In genomic region chr1:11570274-11570673, GRCm38 (mm10) we compare ENCODE assay signal across 22 mouse cellular contexts.
DNase-seq lines count a peak whose midpoint lies in the region; ATAC-seq and TF ChIP-seq lines count a peak whose summit lies in the region.
"Had no signal": no experiment of that assay in that cellular context is flagged by ENCODE, and none has a peak within 500 bp of the region (broad histone marks: within the 10 kb centered on the region; RNA-seq: fewer than 3 reads in every experiment).

No protein-coding gene starts in this region.

- DNase-seq in CH12.LX (ENCODE audit: extremely low read depth): peak; percentile 16
- no peak for DNase-seq in yolk sac, embryonic 10.5 days (ENCODE audit: low spot score)
- DNase-seq in frontal cortex, postnatal 36 days (ENCODE audit: low spot score in 2 of 2): no peak
- DNase-seq in forebrain, embryonic 14.5 days (ENCODE audit: low spot score): no peak
- DNase-seq: adrenal gland, adult 2 months; adrenal gland, adult 8-10 months; adrenal gland, postnatal 10 days; adrenal gland, postnatal 14 days; adrenal gland, postnatal 25 days; adrenal gland, postnatal 36 days; B cell, adult 2 months; cerebellum, adult 11 months; cerebellum, adult 11-12 months; cerebellum, adult 18-20 months had no signal

- H3K79me2 ChIP-seq in CH12.LX (replicated peaks; ENCODE audit: control insufficient read depth, extremely low read depth, insufficient read depth, poor library complexity, severe bottlenecking): no peaks in the 10 kb centered on the region

- ATAC-seq in common myeloid progenitor, adult 5-6 weeks (replicated peaks; ENCODE audit: low read depth, poor library complexity, severe bottlenecking): peak; percentile 77
- peak; percentile 39 to 56; a peak in 3 of 4 replicates for ATAC-seq in hematopoietic stem cell, adult 5-6 weeks (replicated peaks in 1 of 2; ENCODE audit: insufficient read depth in 1 of 2, low FRiP score in 2 of 2, low TSS enrichment in 1 of 2, low read depth in 1 of 2, poor library complexity in 2 of 2, severe bottlenecking in 2 of 2)
- peak; percentile 69 for ATAC-seq in megakaryocyte progenitor cell, adult 5-6 weeks (replicated peaks; ENCODE audit: poor library complexity)
- ATAC-seq in erythroblast, adult 5-6 weeks (replicated peaks; ENCODE audit: low FRiP score, poor library complexity, severe bottlenecking): no peak
- ATAC-seq in forebrain, embryonic 14.5 days: no peak
- ATAC-seq: activated CD4-positive, CD25-positive, alpha-beta regulatory T cell, adult 4 months; CD4-positive, CD25-positive, alpha-beta regulatory T cell, adult 4 months; Patski had no signal

- in situ Hi-C loops in CH12.LX (cut with MboI; ENCODE audit: low pct_ligation_motif_present, low pct_unique_long_range_greater_than_20kb, low sequenced_read_pairs): no loop called here

- dilution Hi-C loops in CH12.LX (cut with MboI; ENCODE audit: extremely low pct_ligation_motif_present, extremely low pct_unique_long_range_greater_than_20kb, low sequenced_read_pairs): no loop called here

- no peak overlapping the region for H3K27ac ChIP-seq in CH12.LX (ENCODE audit: insufficient read depth, low read depth)
- H3K27ac ChIP-seq in forebrain, embryonic 14.5 days (ENCODE audit: low read depth, low read length): no peak overlapping the region

- TF ChIP-seq CTCF in CH12.LX (conservative IDR thresholded peaks at IDR 0.05 in 1 of 2, IDR thresholded peaks at IDR 0.05 in 1 of 2; ENCODE audit: low read depth in 2 of 2, low read length in 2 of 2): no peak

- 89% methylated on average over 2 of the region's 2 CpGs for WGBS in forebrain, embryonic 14.5 days

- H3K4me2 ChIP-seq in CH12.LX (ENCODE audit: insufficient read depth, low read depth, poor library complexity, severe bottlenecking): no peak overlapping the region
- no peak overlapping the region for H3K4me2 ChIP-seq in forebrain, embryonic 14.5 days (ENCODE audit: low read length)

- H3K9ac ChIP-seq in CH12.LX (ENCODE audit: insufficient read depth, low read depth): no peak overlapping the region
- no peak overlapping the region for H3K9ac ChIP-seq in forebrain, embryonic 14.5 days (ENCODE audit: low read length)

- H3K9me3 ChIP-seq in CH12.LX (replicated peaks; ENCODE audit: low read length): no peaks in the 10 kb centered on the region
- no peaks in the 10 kb centered on the region for H3K9me3 ChIP-seq in forebrain, embryonic 14.5 days (replicated peaks; ENCODE audit: control insufficient read depth, low read length)
- H3K9me3 ChIP-seq: G1E had no signal

- H3K36me3 ChIP-seq in CH12.LX (replicated peaks in 1 of 2; ENCODE audit: control insufficient read depth in 1 of 2, insufficient read depth in 1 of 2, low read length in 1 of 2): no peaks in the 10 kb centered on the region
- H3K36me3 ChIP-seq in forebrain, embryonic 14.5 days (ENCODE audit: control insufficient read depth, insufficient read depth, low read length): no peaks in the 10 kb centered on the region
- H3K36me3 ChIP-seq: G1E had no signal

- TF ChIP-seq EP300 in CH12.LX (IDR thresholded peaks at IDR 0.05; ENCODE audit: low read length): no peak

- TF ChIP-seq RAD21 in CH12.LX (IDR thresholded peaks at IDR 0.05; ENCODE audit: low read depth, low read length): no peak

- H3K4me1 ChIP-seq in CH12.LX (ENCODE audit: control insufficient read depth in 1 of 2, insufficient read depth in 2 of 2): peaks cover 0 to 3% of the 10 kb centered on the region in 2 experiments; a peak in 1 of 4 replicates
- H3K4me1 ChIP-seq in forebrain, embryonic 14.5 days (ENCODE audit: control insufficient read depth, insufficient read depth, low read length): no peaks in the 10 kb centered on the region

- H3K4me3 ChIP-seq in CH12.LX (replicated peaks in 1 of 3; ENCODE audit: low read depth in 2 of 3, low read length in 2 of 3, poor library complexity in 1 of 3): no peak overlapping the region
- H3K4me3 ChIP-seq in forebrain, embryonic 14.5 days (ENCODE audit: low read depth, low read length): no peak overlapping the region

- no peaks in the 10 kb centered on the region for H3K27me3 ChIP-seq in CH12.LX (replicated peaks)
- no peaks in the 10 kb centered on the region for H3K27me3 ChIP-seq in forebrain, embryonic 14.5 days (replicated peaks; ENCODE audit: control insufficient read depth, insufficient read depth, low read length)
- H3K27me3 ChIP-seq: Patski had no signal

- TF ChIP-seq POLR2A in CH12.LX (IDR thresholded peaks at IDR 0.05; ENCODE audit: low read depth, low read length): no peak

TF ChIP-seq in CH12.LX, 34 proteins besides CTCF, POLR2A, EP300 and RAD21:
- TF ChIP-seq BHLHE40 (IDR thresholded peaks at IDR 0.05; ENCODE audit: low read depth, low read length) (no peak), MAX (IDR thresholded peaks at IDR 0.05; ENCODE audit: low read length) (no peak), MYC (IDR thresholded peaks at IDR 0.05; ENCODE audit: low read depth, low read length) (no peak), RCOR1 (conservative IDR thresholded peaks at IDR 0.05; ENCODE audit: low read depth, low read length) (no peak), PAX5 (IDR thresholded peaks at IDR 0.05; ENCODE audit: low read length) (no peak), CHD1 (IDR thresholded peaks at IDR 0.05; ENCODE audit: low read depth, low read length) (no peak), MXI1 (IDR thresholded peaks at IDR 0.05; ENCODE audit: low read depth, low read length) (no peak), ZKSCAN1 (IDR thresholded peaks at IDR 0.05; ENCODE audit: borderline replicate concordance, low read depth, low read length) (no peak), TBP (conservative IDR thresholded peaks at IDR 0.05; ENCODE audit: low read depth, low read length) (no peak), JUN (IDR thresholded peaks at IDR 0.05; ENCODE audit: insufficient read depth, low read depth, low read length) (no peak), E2F4 (IDR thresholded peaks at IDR 0.05; ENCODE audit: insufficient replicate concordance, low read depth, low read length) (no peak), MAZ (IDR thresholded peaks at IDR 0.05; ENCODE audit: low read depth, low read length) (no peak)

Comparison
In these comparisons a context has a peak if more than half of its experiments do, and no peak if none do; other contexts are left out.
1. ATAC-seq: peak in common myeloid progenitor, adult 5-6 weeks (single experiment), hematopoietic stem cell, adult 5-6 weeks (2 of 2) and megakaryocyte progenitor cell, adult 5-6 weeks (single experiment); none in erythroblast, adult 5-6 weeks (single experiment) and forebrain, embryonic 14.5 days (single experiment).